Mouse (Mus musculus): ENCODE results near the gene Trim69. TPM values are rescaled to one million over a fixed set of nuclear protein-coding genes. Genes with fewer than 3 reads are reported as not detected.
"Not testable (repeated sequence)": the region's sequence is repeated elsewhere in the genome, so short reads cannot be mapped to it uniquely, and the experiment has no call there.

The Trim69 gene
- polyA plus RNA-seq, 1 experiment from 2014 or later: not detected

GRCm38 (mm10) chr2:122185086-122185485 is 24.6 kb downstream of the Trim69 start:
- WGBS: 86% methylated on average over 4 of the region's 4 CpGs
- Histone ChIP-seq H3K4me2 (replicated peaks; ENCODE audit: low read depth, low read length) (no peak overlapping the region), H3K4me1 (ENCODE audit: control insufficient read depth, insufficient read depth, low read length) (no peaks in the 10 kb centered on the region), H3K9ac (ENCODE audit: low read depth, low read length) (no peak overlapping the region), H3K4me3 (ENCODE audit: low read length) (no peak overlapping the region), H3K9me3 (ENCODE audit: control insufficient read depth, low read length) (no peaks in the 10 kb centered on the region), H3K36me3 (ENCODE audit: control insufficient read depth, insufficient read depth, low read length) (no peaks in the 10 kb centered on the region), H3K27me3 (ENCODE audit: control insufficient read depth, insufficient read depth, low read length) (no peaks in the 10 kb centered on the region), H3K27ac (ENCODE audit: low read depth, low read length) (no peak overlapping the region)
- ATAC-seq (ENCODE audit: low FRiP score, low TSS enrichment): no peak

GRCm38 (mm10) chr2:122186106-122186505 is 25.6 kb downstream of the Trim69 start, which contains the start of the genes Patl2 and Terb2:
Gene Patl2, minus strand, starts transcription at chr2:122186189.
Gene Terb2, plus strand, starts transcription at chr2:122186272.
- no peak for ATAC-seq (ENCODE audit: low FRiP score, low TSS enrichment)
- H3K4me1 ChIP-seq (ENCODE audit: control insufficient read depth, insufficient read depth, low read length): no peaks in the 10 kb centered on the region
- no peaks in the 10 kb centered on the region for H3K27me3 ChIP-seq (ENCODE audit: control insufficient read depth, insufficient read depth, low read length)
- no peak within 1 kb of the TSS for H3K9ac ChIP-seq (ENCODE audit: low read depth, low read length)
- H3K36me3 ChIP-seq (ENCODE audit: control insufficient read depth, insufficient read depth, low read length): no peaks in the 10 kb centered on the region
- no peak within 1 kb of the TSS for H3K27ac ChIP-seq (ENCODE audit: low read depth, low read length)
- H3K4me3 ChIP-seq (ENCODE audit: low read length): no peak within 1 kb of the TSS
- 83% methylated on average over 17 of the region's 17 CpGs for WGBS
- no peak within 1 kb of the TSS for H3K4me2 ChIP-seq (replicated peaks; ENCODE audit: low read depth, low read length)
- no peaks in the 10 kb centered on the region for H3K9me3 ChIP-seq (ENCODE audit: control insufficient read depth, low read length)

DNA sequence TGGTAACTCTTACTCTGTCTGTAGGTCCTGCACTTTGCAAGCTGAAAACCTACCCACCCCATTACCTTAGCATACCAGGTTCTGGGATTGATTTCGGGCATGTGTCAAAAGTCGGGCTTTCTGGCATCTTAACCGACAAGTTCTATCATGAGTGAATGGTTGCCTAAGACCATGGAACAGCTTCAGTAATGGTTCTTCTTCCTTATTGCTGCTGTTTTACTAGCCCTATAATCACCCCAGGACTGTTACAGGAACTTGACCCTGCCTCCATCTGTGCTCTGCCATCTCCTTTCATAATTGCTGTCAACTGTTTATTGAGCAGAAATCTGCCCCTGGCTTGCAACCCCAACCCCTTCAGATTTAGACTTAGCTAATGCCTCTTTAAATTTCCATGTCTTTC is 26.3 kb downstream of the Trim69 start:
- no peak overlapping the region for H3K4me2 ChIP-seq (replicated peaks; ENCODE audit: low read depth, low read length)
- no peak overlapping the region for H3K9ac ChIP-seq (ENCODE audit: low read depth, low read length)
- no peaks in the 10 kb centered on the region for H3K36me3 ChIP-seq (ENCODE audit: control insufficient read depth, insufficient read depth, low read length)
- H3K4me1 ChIP-seq (ENCODE audit: control insufficient read depth, insufficient read depth, low read length): no peaks in the 10 kb centered on the region
- H3K27me3 ChIP-seq (ENCODE audit: control insufficient read depth, insufficient read depth, low read length): no peaks in the 10 kb centered on the region
- H3K27ac ChIP-seq (ENCODE audit: low read depth, low read length): no peak overlapping the region
- H3K4me3 ChIP-seq (ENCODE audit: low read length): no peak overlapping the region
- H3K9me3 ChIP-seq (ENCODE audit: control insufficient read depth, low read length): no peaks in the 10 kb centered on the region
- 95% methylated on average over 3 of the region's 3 CpGs for WGBS
- ATAC-seq (ENCODE audit: low FRiP score, low TSS enrichment): no peak

- ATAC-seq (ENCODE audit: low FRiP score, low TSS enrichment): no peak
- Histone ChIP-seq H3K9ac (ENCODE audit: low read depth, low read length) (no peak overlapping the region), H3K4me3 (ENCODE audit: low read length) (no peak overlapping the region), H3K4me2 (replicated peaks; ENCODE audit: low read depth, low read length) (no peak overlapping the region), H3K36me3 (ENCODE audit: control insufficient read depth, insufficient read depth, low read length) (no peaks in the 10 kb centered on the region), H3K9me3 (ENCODE audit: control insufficient read depth, low read length) (no peaks in the 10 kb centered on the region), H3K4me1 (ENCODE audit: control insufficient read depth, insufficient read depth, low read length) (no peaks in the 10 kb centered on the region), H3K27ac (ENCODE audit: low read depth, low read length) (no peak overlapping the region), H3K27me3 (ENCODE audit: control insufficient read depth, insufficient read depth, low read length) (no peaks in the 10 kb centered on the region)
- 75% methylated on average over 3 of the region's 3 CpGs for WGBS
Observed at GRCm38 (mm10) chr2:122191849-122192248, 31.3 kb downstream of the Trim69 start.

GRCm38 (mm10) chr2:122194509-122194929 is 34.0 kb downstream of the Trim69 start:
- Histone ChIP-seq H3K36me3 (ENCODE audit: control insufficient read depth, insufficient read depth, low read length) (no peaks in the 10 kb centered on the region), H3K4me2 (replicated peaks; ENCODE audit: low read depth, low read length) (no peak overlapping the region), H3K9ac (ENCODE audit: low read depth, low read length) (no peak overlapping the region), H3K4me3 (ENCODE audit: low read length) (no peak overlapping the region), H3K4me1 (ENCODE audit: control insufficient read depth, insufficient read depth, low read length) (no peaks in the 10 kb centered on the region), H3K27me3 (ENCODE audit: control insufficient read depth, insufficient read depth, low read length) (no peaks in the 10 kb centered on the region), H3K9me3 (ENCODE audit: control insufficient read depth, low read length) (no peaks in the 10 kb centered on the region), H3K27ac (ENCODE audit: low read depth, low read length) (no peak overlapping the region)
- ATAC-seq (ENCODE audit: low FRiP score, low TSS enrichment): 0 out of 2 replicates have a peak, but pooled peaks have one; percentile 46
- 53% methylated on average over 1 of the region's 1 CpGs for WGBS

DNA sequence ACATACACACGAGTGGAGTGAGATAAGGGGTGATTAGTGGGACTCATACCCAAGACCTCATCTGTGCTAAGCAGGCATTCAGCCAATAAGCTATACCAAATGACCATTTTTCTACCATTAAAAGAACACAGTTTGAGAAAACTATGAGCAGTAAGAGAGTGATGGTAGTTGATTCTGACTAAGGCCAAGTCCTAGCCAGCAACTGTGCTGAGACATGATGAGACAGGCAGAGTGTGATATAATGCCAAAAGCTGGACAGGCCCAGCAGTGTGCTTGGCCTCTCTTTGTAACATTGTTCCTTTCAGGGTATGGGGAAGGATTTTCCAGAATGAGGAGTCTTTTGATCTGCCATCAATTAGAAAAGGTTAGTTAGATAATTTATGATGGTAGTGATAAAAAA is 41.0 kb downstream of the Trim69 start:
- no peak overlapping the region for H3K27ac ChIP-seq (ENCODE audit: low read depth, low read length)
- no peak overlapping the region for H3K4me2 ChIP-seq (replicated peaks; ENCODE audit: low read depth, low read length)
- H3K36me3 ChIP-seq (ENCODE audit: control insufficient read depth, insufficient read depth, low read length): no peaks in the 10 kb centered on the region
- no peak for ATAC-seq (ENCODE audit: low FRiP score, low TSS enrichment)
- H3K27me3 ChIP-seq (ENCODE audit: control insufficient read depth, insufficient read depth, low read length): no peaks in the 10 kb centered on the region
- no peaks in the 10 kb centered on the region for H3K9me3 ChIP-seq (ENCODE audit: control insufficient read depth, low read length)
- 90% methylated on average over 1 of the region's 1 CpGs for WGBS
- H3K4me1 ChIP-seq (ENCODE audit: control insufficient read depth, insufficient read depth, low read length): no peaks in the 10 kb centered on the region
- no peak overlapping the region for H3K9ac ChIP-seq (ENCODE audit: low read depth, low read length)
- no peak overlapping the region for H3K4me3 ChIP-seq (ENCODE audit: low read length)

DNA sequence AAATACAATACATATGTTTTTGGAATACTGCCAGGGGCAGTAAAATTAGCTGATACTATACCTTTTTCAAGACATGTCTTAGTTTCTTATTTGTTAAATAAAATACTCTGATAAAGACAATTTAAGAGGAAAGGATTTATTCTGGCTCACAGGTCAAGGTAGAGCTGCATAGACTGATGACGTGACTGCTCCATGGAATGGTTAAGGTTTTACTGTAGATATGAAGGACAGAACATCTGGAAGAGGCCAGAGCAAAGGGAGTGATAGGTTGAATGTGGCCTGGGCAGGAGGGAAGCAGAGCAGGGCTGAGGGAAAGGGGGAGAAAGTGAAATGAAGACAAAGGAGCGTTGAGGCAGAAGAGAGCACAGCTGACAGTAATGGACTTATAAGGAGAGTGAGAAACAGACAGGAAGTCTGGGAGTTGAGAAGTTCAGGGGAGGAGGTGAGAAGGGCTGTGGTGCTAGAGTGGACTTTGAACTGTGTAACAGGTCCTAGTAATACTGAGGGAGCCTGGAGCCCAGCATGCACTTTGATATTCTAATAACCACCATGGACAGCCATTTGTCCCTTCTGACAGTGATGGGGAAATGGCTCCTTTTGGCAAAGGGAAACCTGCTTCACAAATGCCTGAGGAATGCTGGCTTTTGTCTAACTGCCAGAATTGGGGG is 46.1 kb downstream of the Trim69 start:
- no peak overlapping the region for H3K4me2 ChIP-seq (replicated peaks; ENCODE audit: low read depth, low read length)
- no peak for ATAC-seq (ENCODE audit: low FRiP score, low TSS enrichment)
- H3K36me3 ChIP-seq (ENCODE audit: control insufficient read depth, insufficient read depth, low read length): no peaks in the 10 kb centered on the region
- no peak overlapping the region for H3K4me3 ChIP-seq (ENCODE audit: low read length)
- 43% methylated on average over 2 of the region's 2 CpGs for WGBS
- H3K27ac ChIP-seq (ENCODE audit: low read depth, low read length): no peak overlapping the region
- no peaks in the 10 kb centered on the region for H3K4me1 ChIP-seq (ENCODE audit: control insufficient read depth, insufficient read depth, low read length)
- no peak overlapping the region for H3K9ac ChIP-seq (ENCODE audit: low read depth, low read length)
- H3K27me3 ChIP-seq (ENCODE audit: control insufficient read depth, insufficient read depth, low read length): no peaks in the 10 kb centered on the region
- H3K9me3 ChIP-seq (ENCODE audit: control insufficient read depth, low read length): no peaks in the 10 kb centered on the region

DNA sequence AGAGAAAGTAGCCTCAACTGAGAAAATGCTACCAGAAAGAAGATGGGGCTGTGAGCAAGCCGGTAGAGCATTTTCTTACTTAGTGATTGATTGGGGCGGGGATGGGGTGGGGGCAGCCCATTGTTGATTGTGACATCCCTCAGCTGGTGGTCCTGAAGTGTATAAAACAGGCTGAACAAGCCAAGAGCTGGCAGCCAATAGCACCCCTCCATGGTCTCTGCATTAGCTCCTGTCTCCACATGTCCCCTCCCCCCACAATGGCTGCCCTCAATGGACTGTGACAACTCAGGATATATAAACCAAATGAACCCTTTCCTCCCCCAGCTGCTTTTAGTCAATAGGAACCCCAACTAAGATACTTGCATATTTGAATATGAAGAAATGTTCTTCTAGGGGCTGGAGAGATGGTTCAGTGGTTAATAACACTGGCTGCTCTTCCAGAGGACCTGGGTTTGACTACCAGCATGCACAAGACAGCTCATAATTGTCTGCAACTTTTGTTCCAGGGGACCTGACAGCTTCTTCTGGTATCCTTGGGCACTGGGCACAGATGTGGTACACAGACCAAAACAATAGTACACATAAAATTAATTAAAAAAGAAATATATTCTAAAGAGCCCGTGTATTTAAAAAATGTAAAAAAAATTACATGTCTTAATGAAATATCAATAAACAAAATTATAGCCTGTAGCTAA is 50.2 kb downstream of the Trim69 start:
- Histone ChIP-seq H3K9ac (ENCODE audit: low read depth, low read length) (no peak overlapping the region), H3K9me3 (ENCODE audit: control insufficient read depth, low read length) (no peaks in the 10 kb centered on the region), H3K36me3 (ENCODE audit: control insufficient read depth, insufficient read depth, low read length) (no peaks in the 10 kb centered on the region), H3K4me2 (replicated peaks; ENCODE audit: low read depth, low read length) (no peak overlapping the region), H3K27ac (ENCODE audit: low read depth, low read length) (no peak overlapping the region), H3K4me1 (ENCODE audit: control insufficient read depth, insufficient read depth, low read length) (no peaks in the 10 kb centered on the region), H3K4me3 (ENCODE audit: low read length) (no peak overlapping the region), H3K27me3 (ENCODE audit: control insufficient read depth, insufficient read depth, low read length) (no peaks in the 10 kb centered on the region)
- 0 out of 2 replicates have a peak, but pooled peaks have one; percentile 46 for ATAC-seq (ENCODE audit: low FRiP score, low TSS enrichment)
- WGBS: 59% methylated on average over 3 of the region's 3 CpGs

GRCm38 (mm10) chr2:122217075-122217474 is 56.6 kb downstream of the Trim69 start:
- H3K36me3 ChIP-seq (ENCODE audit: control insufficient read depth, insufficient read depth, low read length); H3K9me3 ChIP-seq (ENCODE audit: control insufficient read depth, low read length); H3K4me1 ChIP-seq (ENCODE audit: control insufficient read depth, insufficient read depth, low read length); H3K27me3 ChIP-seq (ENCODE audit: control insufficient read depth, insufficient read depth, low read length); ATAC-seq (ENCODE audit: low FRiP score, low TSS enrichment); H3K4me3 ChIP-seq (ENCODE audit: low read length); H3K9ac ChIP-seq (ENCODE audit: low read depth, low read length); H3K27ac ChIP-seq (ENCODE audit: low read depth, low read length); H3K4me2 ChIP-seq (replicated peaks; ENCODE audit: low read depth, low read length): not testable (repeated sequence)
- 90% methylated on average over 4 of the region's 4 CpGs for WGBS

Data from kidney, embryonic 14.5 days (tissue).